Mouse (Mus musculus) heart, postnatal 25 days (tissue): ENCODE results near the gene Slc2a13. TPM values are rescaled to one million over a fixed set of nuclear protein-coding genes. Genes with fewer than 3 reads are reported as not detected.
A peak's percentile ranks its signal among the peaks of the same experiment; 100 is the strongest.

Experiments used
- DNase-seq: peaks from one replicate; pipeline ENCODE4 v3.0.0; 2022; ENCODE audit warnings: low spot score
- intact Hi-C: fragments of 180-260 bp; cut with DNase I; formaldehyde crosslinking; loops from one replicate; pipeline ENCODE4 v1.15.1; 2025
- total RNA-seq, 2 experiments: library from RNA; stranded (reverse); gene quantifications; 2 replicates each; pipeline ENCODE4 v1.2.3; 2021

Slc2a13 gene
- total RNA-seq, 2 experiments from 2014 or later, result 1.3 to 1.4 TPM

DNA sequence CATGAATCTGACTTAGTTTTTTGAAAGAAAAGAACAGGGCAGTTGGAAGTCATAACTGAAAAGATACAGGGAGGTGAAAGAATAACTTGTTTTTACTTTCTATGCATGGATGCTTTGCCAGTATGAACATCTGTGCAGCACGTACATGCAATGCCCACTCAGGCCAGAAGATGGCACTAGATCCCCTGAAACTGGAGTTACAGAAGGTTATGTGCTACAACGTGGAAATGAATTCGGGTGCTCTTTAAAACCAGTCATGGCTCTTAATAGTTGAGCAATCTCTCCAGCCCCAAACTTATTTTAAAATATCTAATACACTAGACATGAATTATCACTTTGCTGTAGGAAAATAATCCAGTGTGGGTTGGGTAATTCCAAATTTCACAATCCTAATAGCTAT lies 271.7 kb downstream of the Slc2a13 start:
- DNase-seq, result peak; percentile 59
- intact Hi-C loops, result loop anchor here (1.0 to 10.0 kb wide), 5 partner anchors 137 to 456 kb away; no protein-coding TSS in a partner anchor

DNA sequence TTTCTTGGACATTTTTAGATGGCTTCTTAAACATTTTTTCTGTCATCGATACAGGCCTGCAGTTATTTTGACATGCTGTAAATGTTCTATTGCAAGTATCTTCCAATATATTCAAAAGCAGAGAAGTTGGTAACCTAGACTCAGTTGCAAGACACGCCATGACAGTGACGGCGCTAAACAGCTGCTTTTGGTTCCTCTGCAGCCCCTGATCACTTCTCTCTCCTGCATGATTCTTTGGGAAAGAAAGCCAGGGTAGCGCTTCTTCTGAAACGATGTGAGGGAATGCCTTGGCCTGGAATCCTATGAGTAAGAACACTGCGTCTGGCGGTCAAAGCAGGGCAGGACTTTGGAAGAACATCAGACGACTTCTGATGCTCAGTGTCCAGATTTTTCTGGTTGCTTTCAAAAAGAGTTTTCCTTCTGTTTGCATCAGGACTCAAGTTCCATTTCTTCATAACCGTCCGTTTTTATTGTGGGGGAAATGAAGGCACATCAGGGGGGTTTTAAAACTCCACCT lies 273.7 kb downstream of the Slc2a13 start:
- no peak for DNase-seq
- intact Hi-C loops, result no loop called here

DNA sequence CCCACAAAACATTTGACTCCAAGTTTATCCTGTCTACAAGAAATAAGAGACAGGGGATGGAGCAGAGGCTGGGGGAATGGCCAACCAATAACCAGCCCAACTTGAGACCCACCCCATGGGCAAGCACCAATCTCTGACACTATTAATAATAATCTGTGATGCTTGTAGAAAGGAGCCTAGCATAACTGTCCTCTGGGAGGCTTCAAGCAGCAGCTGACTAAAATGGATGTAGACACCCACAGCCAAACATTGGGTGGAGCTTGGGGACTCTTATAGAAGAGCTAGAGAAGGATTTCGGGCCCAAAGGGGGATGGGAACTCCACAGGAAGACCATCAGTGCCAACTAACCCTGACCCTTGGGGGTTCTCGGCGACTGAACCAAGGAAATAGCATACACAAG lies 289.6 kb downstream of the Slc2a13 start:
- intact Hi-C loops, result no loop called here
- no peak for DNase-seq

DNA sequence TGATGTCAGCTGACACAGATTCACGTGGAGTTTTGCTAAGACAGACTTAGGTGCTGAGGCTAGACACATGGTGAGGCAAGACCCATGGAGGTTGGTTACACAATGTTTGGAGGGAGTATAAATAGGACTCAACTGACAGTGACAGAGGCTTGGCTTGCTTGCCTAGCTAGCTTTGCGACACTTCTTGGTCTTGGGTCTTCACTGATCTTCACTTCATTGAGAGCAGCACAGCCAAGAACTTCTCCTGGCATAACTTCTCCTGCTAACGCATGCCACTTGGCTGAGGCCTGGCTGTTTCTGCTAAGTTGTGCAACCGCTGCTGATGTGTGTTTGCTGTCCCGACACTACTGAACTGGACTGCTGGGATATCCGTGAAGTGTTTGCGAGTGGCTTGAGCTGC lies 290.2 kb downstream of the Slc2a13 start:
- DNase-seq, result peak; percentile 53
- intact Hi-C loops, result no loop called here

DNA sequence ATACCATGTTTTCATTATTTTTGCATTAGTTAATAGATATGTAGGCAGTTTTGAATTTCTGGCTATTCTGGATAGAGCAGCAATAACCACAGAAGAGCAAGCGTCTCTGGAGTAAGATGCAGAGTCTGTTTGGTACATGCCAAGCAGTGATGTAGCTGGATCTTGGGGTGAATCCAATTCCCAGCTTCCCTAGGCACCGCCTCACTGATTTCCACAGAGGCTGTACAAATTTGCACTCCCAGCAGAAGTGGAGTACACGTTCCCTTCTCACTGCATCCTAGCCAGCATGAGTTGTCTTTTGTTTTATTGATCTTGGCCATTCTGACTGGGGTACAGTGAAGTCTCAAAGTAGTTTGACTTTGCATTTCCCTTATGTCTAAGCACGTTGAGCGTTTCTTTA lies 291.5 kb downstream of the Slc2a13 start:
- intact Hi-C loops, result no loop called here

DNA sequence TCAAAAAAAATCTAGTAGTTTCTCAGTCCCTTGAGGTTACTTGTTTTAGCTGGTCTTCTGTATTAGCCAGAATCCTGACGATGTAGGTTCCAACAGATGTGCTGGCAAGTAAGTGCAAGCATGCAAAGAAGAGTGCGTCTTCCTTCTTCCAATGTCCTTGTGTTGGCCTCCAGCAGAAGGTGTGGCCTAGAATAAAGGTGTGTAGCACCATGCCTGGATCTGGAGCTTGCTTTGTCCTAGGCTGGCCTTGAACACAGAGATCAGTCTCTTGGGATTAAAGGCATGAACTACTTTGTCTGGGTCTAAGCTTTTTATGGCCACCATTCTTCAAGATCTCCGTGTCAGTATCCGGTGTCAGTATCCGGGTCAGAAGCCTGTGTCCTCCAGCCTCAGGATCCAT lies 293.5 kb downstream of the Slc2a13 start:
- intact Hi-C loops, result no loop called here
- DNase-seq, result no peak

More for the DNA sequence above, 291.5 kb downstream of the Slc2a13 start:
- no peak for DNase-seq

DNA sequence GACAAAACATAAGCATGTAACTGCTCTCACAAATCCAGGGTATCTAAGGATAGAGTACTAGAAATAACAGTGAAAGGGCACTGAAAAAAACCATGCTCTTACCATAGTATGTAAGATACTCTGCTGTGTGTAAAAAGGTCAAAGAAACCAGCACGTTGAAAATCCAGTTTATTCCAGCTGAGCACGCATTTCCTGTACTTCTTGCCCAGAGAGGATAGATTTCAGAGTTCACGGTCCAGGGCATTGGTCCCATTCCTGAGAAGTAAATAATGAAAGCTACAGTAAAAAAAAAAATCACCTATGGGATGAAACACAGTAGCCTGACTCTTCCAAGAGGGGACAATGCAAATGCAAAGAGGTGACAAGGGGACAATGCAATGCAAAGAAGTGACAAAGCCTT lies 297.1 kb downstream of the Slc2a13 start:
- intact Hi-C loops, result no loop called here
- DNase-seq, result no peak

DNA sequence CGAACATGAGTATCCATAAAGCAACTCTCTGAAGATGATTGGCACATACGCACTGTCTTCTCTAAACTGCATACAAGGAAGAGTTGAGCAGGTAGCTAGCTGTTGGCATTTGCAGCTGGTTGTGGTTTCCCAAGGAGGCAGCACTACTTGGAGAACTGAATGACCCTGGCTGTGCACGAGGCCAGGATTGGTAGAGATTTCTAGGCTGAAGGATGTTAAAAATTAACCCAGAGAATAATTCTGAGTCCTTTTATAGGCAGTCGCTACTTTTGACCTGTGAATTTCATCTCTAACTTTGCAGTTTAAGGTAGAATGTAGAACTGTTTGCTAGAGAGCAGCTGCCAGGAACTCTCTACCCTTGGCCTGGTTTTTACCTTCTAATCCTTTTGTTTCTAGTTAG lies 304.5 kb downstream of the Slc2a13 start:
- intact Hi-C loops, result no loop called here
- DNase-seq, result no peak

DNA sequence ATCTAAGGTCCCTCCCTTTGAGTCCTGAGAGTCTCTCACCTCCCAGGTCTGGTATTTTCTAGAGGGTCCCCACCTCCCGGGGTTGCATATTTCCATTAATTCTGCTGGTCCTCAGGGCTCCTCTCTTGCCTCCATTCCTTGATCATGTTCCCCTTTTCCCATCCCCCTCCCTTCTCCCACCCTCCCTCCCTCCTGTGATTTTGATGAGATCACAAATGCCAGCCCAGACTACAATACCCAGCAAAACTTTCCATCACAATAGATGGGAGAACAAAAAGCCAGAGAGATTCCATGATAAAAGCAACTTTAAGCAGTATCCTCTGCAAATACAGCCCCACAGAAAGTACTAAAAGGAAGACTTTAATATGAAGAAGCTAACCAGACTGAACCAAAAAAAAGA lies 309.1 kb downstream of the Slc2a13 start:
- DNase-seq, result no peak
- intact Hi-C loops, result no loop called here

DNA sequence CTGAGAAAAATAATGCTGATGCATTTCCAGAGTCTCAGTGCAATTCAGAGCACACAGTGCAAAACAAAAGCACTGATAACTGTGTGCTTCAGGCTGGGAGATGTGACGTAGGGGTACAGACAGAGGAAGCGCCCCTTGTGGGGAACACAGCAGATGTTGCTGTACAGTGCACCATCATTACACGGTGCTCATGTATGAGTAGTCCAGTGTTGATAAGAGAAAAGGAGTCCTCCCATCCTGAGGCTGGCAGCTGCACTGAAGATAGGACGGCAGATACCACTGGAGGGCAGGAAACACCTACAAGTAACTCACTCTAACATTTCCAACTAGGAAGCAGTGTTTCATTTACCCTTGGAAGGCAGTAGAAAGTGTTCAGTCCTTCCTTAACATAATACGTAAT lies 312.5 kb downstream of the Slc2a13 start:
- DNase-seq, result no peak
- intact Hi-C loops, result no loop called here

DNA sequence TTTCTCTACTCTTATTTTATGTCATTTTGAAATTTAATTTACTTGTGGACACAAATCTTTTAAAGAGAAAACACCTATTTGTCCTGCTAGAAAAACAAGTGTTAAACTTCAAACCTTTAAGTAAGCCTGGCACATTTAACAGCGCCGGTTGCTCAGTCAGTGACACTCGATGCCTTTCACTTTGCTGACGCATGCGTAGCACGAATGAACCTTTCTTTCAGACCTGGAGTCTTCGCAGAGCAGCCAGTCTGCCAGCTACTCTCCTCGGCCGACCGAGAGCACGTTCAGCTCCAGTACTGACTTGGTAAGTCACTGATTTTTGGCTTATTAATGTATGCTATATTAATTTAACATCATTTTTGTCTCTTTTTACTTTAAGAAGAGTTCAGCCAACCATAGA lies 315.9 kb downstream of the Slc2a13 start:
- intact Hi-C loops, result no loop called here
- DNase-seq, result no peak

DNA sequence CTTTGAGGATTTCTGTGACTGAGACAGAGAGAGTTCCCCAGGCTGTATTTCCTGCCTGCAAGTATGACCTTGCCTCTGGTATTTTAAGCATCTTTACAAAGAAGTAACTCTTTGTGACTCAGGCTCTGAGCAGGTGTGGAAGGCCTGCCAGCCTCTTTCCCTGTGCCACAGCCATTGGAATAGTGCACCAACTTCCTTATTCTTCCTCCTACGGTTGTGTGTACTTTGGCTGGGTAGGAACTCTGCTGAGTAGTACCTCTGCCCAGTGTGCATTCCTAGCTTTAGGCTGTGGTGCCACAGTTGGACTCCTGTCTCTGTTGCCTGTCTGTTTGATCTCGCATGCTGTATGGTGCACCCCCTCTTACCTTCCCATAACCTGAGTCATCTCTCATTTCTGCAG lies 317.8 kb downstream of the Slc2a13 start:
- intact Hi-C loops, result no loop called here
- DNase-seq, result no peak

DNA sequence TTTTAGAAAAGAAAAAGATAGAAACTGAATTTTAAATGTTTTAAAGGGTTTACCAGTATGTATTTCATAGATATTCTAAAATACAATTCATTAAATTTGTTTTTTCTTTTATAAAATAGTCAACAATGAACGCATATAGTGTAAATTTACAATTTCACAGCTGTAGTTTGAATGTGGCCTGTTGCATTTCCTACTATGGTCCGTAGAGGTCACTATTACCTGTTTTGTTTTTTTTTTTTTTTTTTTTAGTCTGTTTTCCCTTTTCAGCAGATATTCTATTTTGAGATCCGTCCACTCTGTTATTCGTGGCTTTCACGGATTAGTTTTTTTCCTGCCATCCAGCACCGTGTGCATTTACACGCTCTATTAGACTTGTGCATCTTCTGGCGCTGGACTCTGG lies 320.1 kb downstream of the Slc2a13 start:
- intact Hi-C loops, result no loop called here
- no peak for DNase-seq

DNA sequence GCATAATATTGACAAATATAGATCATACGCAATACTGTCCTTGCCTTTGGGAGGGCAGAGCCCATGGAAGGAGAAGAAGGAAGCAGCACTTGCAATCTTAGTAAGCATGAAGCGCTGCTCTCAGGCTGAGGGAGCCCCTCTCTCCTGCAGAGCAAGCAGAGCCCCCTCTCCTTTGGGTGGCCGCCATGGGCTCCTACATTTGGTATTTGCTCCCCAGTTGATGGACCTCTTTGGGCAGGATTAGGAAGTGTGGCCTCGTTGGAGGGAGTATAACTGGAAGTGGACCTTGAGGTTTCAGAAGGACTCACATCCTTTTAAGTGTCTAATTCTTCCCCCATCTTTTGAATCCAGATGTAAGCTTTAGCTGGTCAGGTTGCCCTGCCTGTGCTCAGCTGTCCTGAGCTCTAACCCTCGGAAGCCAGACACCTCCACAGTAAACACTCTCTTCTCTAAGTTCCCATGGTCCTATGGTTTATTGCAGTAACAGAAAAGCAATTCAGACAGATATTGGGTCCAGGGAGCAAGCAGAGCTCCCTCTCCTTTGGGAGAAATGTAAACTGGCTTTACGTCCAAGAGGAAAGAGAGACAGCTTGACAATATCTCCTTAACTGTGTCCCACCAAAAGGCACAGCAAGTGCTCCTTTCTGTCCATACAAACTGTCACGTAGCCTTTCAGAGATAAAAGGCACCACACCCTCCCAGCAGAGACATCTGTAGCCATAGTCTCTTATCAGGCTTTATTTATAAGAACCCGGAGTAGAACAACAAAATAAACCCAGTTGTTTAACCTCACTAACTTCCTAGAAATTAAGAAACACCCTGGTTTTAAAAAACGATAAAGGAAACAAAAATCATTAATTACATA lies 321.3 kb downstream of the Slc2a13 start:
- no peak for DNase-seq
- intact Hi-C loops, result no loop called here

DNA sequence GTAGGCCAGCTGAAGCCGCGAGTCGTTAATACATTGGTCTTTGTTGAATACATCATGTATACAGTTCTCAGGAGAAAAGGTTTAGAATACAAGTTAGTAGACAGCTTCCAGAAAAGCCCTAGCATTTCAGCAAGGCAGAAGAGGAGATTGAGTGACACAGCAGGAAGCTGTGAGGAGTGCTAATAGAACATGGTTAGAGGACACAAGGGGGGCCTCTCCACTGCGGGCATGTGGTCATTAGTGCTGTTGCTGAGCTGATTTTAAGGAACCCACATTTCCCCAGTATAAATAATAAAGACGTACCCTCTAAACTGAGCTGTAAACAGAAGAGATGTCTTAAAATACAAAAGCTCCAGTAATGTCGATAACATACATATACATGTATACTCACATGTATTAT lies 322.2 kb downstream of the Slc2a13 start:
- intact Hi-C loops, result no loop called here
- DNase-seq, result no peak

DNA sequence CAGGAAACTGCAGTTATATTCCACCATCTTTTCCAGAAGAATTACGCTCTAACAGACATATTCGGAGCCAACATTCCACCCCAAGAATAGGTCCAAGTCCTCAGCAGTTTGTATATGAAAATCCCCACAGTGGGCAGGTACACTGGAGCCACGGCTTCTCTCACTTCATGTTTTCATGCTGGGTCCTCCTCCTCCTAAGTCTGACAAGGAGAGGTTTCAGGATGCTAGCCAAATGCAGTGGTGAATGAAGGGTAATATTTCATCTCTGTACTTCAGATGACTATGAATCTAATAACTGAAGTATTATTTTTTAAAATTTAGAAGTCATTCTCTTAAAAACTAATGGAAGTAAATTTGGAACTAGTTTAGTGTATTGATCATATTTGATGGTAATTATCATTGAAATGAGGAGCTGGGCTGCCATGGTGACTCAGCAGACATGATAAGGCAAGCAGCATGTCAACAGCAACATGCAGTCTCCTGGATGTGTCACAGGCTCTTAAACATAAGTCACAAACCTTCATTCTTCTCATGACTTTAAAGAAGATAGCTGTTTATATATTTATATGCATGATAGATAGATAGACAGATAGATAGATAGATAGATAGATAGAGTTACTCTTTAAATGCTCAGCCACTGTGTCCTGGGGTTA lies 332.3 kb downstream of the Slc2a13 start:
- intact Hi-C loops, result no loop called here
- DNase-seq, result no peak

DNA sequence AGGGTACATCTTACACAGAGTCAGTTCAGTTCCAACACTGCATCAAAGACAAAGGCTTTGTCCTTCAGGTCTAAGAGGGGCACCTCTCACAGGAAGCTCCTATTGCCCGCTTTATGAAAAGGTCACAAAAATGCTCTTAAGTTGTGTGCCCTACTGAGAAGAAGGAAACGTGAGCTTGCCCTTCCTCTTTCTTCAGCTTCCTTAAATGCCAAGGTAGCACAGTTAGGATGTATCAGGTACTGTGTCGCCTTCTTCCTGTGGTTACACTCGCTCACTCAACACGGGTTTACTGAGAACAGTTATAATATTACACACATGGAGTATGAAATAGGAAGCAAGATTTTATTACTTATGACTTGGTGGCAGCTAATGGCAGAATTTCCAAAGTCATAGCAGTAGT lies 335.8 kb downstream of the Slc2a13 start:
- no peak for DNase-seq
- intact Hi-C loops, result no loop called here
